Mouse (Mus musculus) lung, embryonic 14.5 days (tissue): Measurements from ENCODE around the gene Spint4. TPM values are rescaled to one million over a fixed set of nuclear protein-coding genes. Genes with fewer than 3 reads are reported as not detected.
A peak's percentile ranks its signal among the peaks of the same experiment; 100 is the strongest.

Source experiments
- ATAC-seq: fragments of 200-750 bp; cut with Nextera tagmentation; 2 replicates; pipeline ENCODE4 v1.8.0; 2017; ENCODE audit warnings: mild to moderate bottlenecking, moderate TSS enrichment, moderate library complexity; ENCODE audit not compliant: insufficient read depth
- DNase-seq: peaks from one replicate; pipeline ENCODE4 v3.0.0-alpha.2; 2015
- H3K27ac ChIP-seq: fragments of 300-500 bp; sonication (generic); 2 replicates; pipeline ENCODE4 v1.5.1; 2014; ENCODE audit warnings: low read depth, mild to moderate bottlenecking, moderate library complexity
- H3K27me3 ChIP-seq: fragments of 300-500 bp; sonication (generic); 2 replicates; pipeline ENCODE4 v1.6.1; 2014; ENCODE audit warnings: low read length, control low read depth; ENCODE audit not compliant: insufficient read depth
- H3K36me3 ChIP-seq: fragments of 300-500 bp; sonication (generic); 2 replicates; pipeline ENCODE4 v1.6.1; 2014; ENCODE audit warnings: control low read depth; ENCODE audit not compliant: insufficient read depth
- H3K4me1 ChIP-seq: fragments of 300-500 bp; sonication (generic); 2 replicates; pipeline ENCODE4 v1.6.1; 2014; ENCODE audit warnings: antibody characterized with exemption, control low read depth; ENCODE audit not compliant: insufficient read depth
- H3K4me2 ChIP-seq: fragments of 300-500 bp; sonication (generic); 2 replicates; pipeline ENCODE4 v1.6.1; 2014; ENCODE audit warnings: mild to moderate bottlenecking
- H3K4me3 ChIP-seq: fragments of 300-500 bp; sonication (generic); 2 replicates; pipeline ENCODE4 v1.5.1; 2014; ENCODE audit warnings: low read depth, low read length
- H3K9ac ChIP-seq: fragments of 300-500 bp; sonication (generic); 2 replicates; pipeline ENCODE4 v1.6.1; 2014
- H3K9me3 ChIP-seq: fragments of 300-500 bp; sonication (generic); 2 replicates; pipeline ENCODE4 v1.6.1; 2016; ENCODE audit warnings: low read depth, low read length, control low read depth
- CTCF ChIP-seq: IDR thresholded peaks from 2 replicates; pipeline ENCODE4 v1.5.1; 2016; ENCODE audit warnings: antibody characterized with exemption, low read depth
- WGBS: fragments of 180-500 bp; shearing (Covaris S2); extraction: QIAGEN DNeasy Blood & Tissue Kit; methylation state at CpG from one replicate; pipeline ENCODE4 v1.1.7; 2014; 5-methylcytosine and 5-hydroxymethylcytosine counted together
- polyA plus RNA-seq: library from polyadenylated mRNA; unstranded; fragments of >200 nt; fragmentation: Nextera tagmentation; extraction: Ambion mirVana; gene quantifications from 2 replicates; pipeline ENCODE4 v1.2.1, GENCODE M21; 2014

Gene Spint4
- polyA plus RNA-seq, 1 experiment from 2014 or later: not detected

DNA sequence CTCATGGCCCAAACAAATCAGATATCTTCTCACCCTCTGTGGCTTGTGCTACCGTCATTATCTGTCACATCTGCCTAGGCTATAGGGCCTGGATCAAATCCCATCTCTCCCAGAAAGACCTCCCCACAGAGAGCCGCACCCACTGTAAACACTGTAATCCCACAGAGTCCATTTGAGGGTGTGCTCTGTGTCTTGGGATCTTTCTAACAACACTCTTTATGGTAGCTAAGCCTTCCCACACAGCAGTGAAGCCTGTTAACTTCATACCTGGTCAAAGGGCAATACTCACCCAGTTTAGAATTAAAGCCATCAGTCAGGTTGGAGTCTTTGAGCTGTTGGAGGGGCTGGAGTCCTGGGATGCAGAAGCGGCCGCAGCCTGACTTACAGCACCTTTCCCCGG lies 33.4 kb downstream of the Spint4 start:
- DNase-seq: no peak
- H3K9me3 ChIP-seq: no peaks in the 10 kb centered on the region
- H3K27me3 ChIP-seq: no peaks in the 10 kb centered on the region
- peaks cover 12% of the 10 kb centered on the region; the same call in 1 of the 2 replicates for H3K4me1 ChIP-seq
- ATAC-seq: no peak
- H3K9ac ChIP-seq: no peak overlapping the region
- WGBS: 63% methylated on average over 5 of the region's 5 CpGs
- no peak overlapping the region for H3K4me3 ChIP-seq
- TF ChIP-seq CTCF: no peak
- H3K4me2 ChIP-seq: no peak overlapping the region
- H3K27ac ChIP-seq: no peak overlapping the region
- H3K36me3 ChIP-seq: no peaks in the 10 kb centered on the region

DNA sequence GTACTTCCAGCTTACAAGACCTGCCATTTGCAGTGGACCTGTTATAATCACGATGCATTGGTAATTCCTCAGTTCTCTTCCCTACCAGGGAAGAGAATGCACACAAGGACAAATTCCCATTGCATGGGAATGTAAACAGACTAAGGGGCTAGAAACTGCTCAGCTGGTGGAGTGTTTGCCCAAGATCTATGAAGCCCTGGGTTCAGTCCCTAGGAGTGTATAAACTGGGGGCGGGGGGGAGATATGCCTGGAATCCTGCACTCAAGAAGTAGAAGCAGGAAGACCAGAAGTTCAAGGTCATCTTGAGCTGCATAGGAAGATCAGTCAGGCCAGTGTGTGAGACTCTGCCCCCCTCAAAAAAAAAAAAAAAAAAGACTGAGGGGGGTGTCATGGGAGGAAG lies 35.0 kb downstream of the Spint4 start:
- H3K4me2 ChIP-seq: no peak overlapping the region
- WGBS: 54% methylated on average over 2 of the region's 2 CpGs
- H3K27me3 ChIP-seq: no peaks in the 10 kb centered on the region
- peak; percentile 44 for DNase-seq
- ATAC-seq: peak; percentile 65
- no peak overlapping the region for H3K4me3 ChIP-seq
- peaks cover 12% of the 10 kb centered on the region; the same call in 1 of the 2 replicates for H3K4me1 ChIP-seq
- no peaks in the 10 kb centered on the region for H3K36me3 ChIP-seq
- TF ChIP-seq CTCF: no peak
- H3K9ac ChIP-seq: no peak overlapping the region
- no peaks in the 10 kb centered on the region for H3K9me3 ChIP-seq
- H3K27ac ChIP-seq: peak overlapping the region; percentile 80; the same call in 1 of the 2 replicates

DNA sequence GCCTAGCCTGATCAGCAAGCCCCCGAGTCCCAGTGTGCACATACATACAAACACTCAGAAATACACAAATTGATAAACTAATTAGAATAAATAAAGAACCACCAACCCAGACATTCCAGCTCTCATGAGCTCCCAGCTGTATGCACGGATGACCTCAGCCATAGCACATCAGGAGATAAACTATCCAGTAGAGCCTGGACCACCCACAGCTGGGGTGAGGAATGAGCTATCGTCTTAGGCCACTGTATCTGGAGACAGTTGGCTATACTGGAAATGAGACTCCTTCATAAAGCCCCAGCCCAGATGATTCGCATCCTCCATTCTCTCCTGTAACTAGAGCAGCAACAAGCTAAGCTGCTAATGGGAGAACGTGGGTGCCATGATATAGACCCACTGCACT lies 36.5 kb downstream of the Spint4 start:
- H3K27me3 ChIP-seq: no peaks in the 10 kb centered on the region
- TF ChIP-seq CTCF: no peak
- DNase-seq: peak; percentile 54
- no peak overlapping the region for H3K27ac ChIP-seq
- H3K4me1 ChIP-seq: peaks cover 12% of the 10 kb centered on the region; the same call in 1 of the 2 replicates
- H3K9me3 ChIP-seq: no peaks in the 10 kb centered on the region
- ATAC-seq: peak; percentile 60
- no peaks in the 10 kb centered on the region for H3K36me3 ChIP-seq
- H3K9ac ChIP-seq: no peak overlapping the region
- H3K4me3 ChIP-seq: no peak overlapping the region
- WGBS: 54% methylated on average over 5 of the region's 5 CpGs
- no peak overlapping the region for H3K4me2 ChIP-seq

DNA sequence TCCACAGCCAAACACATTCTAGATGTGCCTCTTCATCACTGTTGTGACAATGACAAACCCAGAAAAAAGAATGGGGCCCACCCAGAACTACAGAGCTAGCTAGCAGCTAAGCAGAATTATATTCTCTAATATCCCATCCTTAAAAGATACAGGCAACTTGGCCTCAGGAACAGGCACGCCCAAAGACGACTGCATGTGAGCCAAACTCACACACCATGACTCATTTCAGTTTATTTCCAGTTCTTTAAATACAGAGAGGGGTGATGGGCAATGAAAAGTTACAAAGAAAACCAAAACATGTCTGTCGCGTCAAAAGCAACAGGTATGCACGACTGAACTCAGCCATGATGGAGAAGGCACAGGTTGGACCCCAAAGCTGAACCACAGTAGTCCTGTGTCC lies 37.1 kb downstream of the Spint4 start:
- Histone ChIP-seq H3K4me3 (no peak overlapping the region), H3K4me2 (no peak overlapping the region), H3K27ac (no peak overlapping the region), H3K9ac (no peak overlapping the region), H3K27me3 (no peaks in the 10 kb centered on the region), H3K36me3 (no peaks in the 10 kb centered on the region), H3K9me3 (no peaks in the 10 kb centered on the region), H3K4me1 (peaks cover 12% of the 10 kb centered on the region; the same call in 1 of the 2 replicates)
- 81% methylated on average over 5 of the region's 5 CpGs for WGBS
- DNase-seq (no peak), ATAC-seq (no peak)
- no peak for TF ChIP-seq CTCF

DNA sequence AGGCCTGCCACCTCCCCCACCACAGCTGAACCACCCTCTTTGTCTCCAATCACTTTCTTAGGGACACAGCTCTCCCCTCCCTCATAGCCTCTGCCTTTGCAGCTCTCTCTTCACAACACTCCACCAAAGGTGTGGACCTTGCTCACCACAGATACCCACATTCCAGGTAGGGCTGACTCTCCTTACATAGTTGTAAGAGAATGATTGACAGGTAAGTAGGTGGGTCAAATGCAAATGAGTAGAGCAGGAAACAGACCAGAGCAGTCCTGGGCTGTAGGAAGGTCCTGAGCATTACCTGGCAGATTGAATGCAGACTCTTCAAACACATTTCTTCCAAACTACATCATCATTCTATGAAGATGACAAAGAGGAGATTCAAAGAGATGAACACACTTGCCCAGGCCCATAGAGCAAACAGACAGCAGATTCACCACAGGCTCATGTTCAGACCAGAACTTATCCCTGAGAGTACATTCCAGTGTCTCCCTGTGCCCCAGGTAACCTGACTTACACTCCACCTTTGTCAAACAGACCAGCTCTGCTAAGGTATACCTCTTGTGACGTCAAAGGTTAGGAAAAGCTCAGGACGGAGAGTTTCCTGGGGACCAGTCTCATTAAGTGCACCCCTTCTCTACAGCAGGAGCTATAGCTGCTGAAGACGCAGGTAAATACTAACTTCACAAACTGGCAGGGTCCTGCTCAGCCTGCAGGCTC lies 39.2 kb downstream of the Spint4 start:
- ATAC-seq (peak; percentile 47; the same call in 1 of the 2 replicates), DNase-seq (peak; percentile 31)
- 60% methylated on average over 3 of the region's 3 CpGs for WGBS
- Histone ChIP-seq H3K27me3 (no peaks in the 10 kb centered on the region), H3K9ac (0 out of 2 replicates have a peak overlapping the region, but pooled peaks have one; percentile 6), H3K27ac (peak overlapping the region; percentile 69), H3K36me3 (no peaks in the 10 kb centered on the region), H3K9me3 (no peaks in the 10 kb centered on the region), H3K4me2 (no peak overlapping the region), H3K4me1 (peaks cover 12% of the 10 kb centered on the region; the same call in 1 of the 2 replicates), H3K4me3 (no peak overlapping the region)
- TF ChIP-seq CTCF: no peak

DNA sequence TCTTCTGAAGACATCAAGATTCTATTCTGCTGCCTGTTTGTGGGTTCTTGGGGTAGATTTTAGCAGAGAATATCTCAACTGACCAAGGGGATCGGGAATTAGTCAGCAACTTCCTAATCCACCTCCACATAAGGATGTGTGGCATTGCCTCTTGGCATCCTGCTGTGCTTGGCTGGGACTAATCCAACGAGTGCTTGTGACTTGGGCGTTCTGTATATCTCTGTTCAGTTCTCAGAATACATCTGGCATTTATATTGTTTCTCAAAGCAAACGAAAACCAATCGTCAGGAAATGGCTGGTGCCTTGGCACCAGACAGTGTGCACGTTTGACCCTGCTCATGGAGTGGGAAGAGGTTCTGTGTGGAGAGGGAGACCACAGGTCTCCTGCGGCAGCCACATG lies 41.6 kb downstream of the Spint4 start:
- H3K36me3 ChIP-seq: no peaks in the 10 kb centered on the region
- ATAC-seq (no peak), DNase-seq (no peak)
- 0 out of 2 replicates have a peak, but pooled peaks cover 3% of the 10 kb centered on the region for H3K4me1 ChIP-seq
- H3K27me3 ChIP-seq: no peaks in the 10 kb centered on the region
- no peak overlapping the region for H3K27ac ChIP-seq
- H3K9me3 ChIP-seq: no peaks in the 10 kb centered on the region
- 58% methylated on average over 7 of the region's 7 CpGs for WGBS
- TF ChIP-seq CTCF: no peak
- no peak overlapping the region for H3K4me3 ChIP-seq
- no peak overlapping the region for H3K4me2 ChIP-seq
- H3K9ac ChIP-seq: no peak overlapping the region

DNA sequence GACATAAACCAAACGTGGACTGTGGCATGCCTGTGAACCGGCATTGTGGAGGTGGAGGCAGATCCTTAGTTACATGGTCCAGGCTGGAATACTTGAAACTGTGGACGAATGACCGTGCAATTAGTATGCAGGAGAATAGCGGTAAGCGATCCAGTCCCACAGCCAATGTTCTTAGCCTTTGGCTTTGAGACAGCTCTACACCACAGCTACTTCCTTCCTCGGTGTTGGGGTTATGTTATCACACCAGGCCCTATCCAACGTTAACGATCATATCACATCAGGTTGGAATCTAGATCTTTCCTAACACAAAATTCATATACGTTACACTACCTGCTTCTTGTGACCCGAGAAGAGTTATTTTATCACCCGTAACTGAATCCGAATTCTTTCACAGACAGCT lies 46.7 kb downstream of the Spint4 start:
- TF ChIP-seq CTCF: no peak
- Histone ChIP-seq H3K36me3 (peaks cover 28% of the 10 kb centered on the region), H3K4me1 (no peaks in the 10 kb centered on the region), H3K4me2 (peak overlapping the region; percentile 91), H3K4me3 (peak overlapping the region; percentile 91), H3K9me3 (no peaks in the 10 kb centered on the region), H3K27ac (no peak overlapping the region), H3K9ac (peak overlapping the region; percentile 91; the same call in 1 of the 2 replicates), H3K27me3 (no peaks in the 10 kb centered on the region)
- DNase-seq: no peak
- 69% methylated on average over 13 of the region's 13 CpGs for WGBS
- no peak for ATAC-seq
